Mouse (Mus musculus) G1E (cell line): ENCODE data around the gene Isca1. TPM values are rescaled to one million over a fixed set of nuclear protein-coding genes. Genes with fewer than 3 reads are reported as not detected.
A peak's percentile ranks its signal among the peaks of the same experiment; 100 is the strongest.

Experiments
- ATAC-seq: 2 replicates; pipeline ENCODE4 v1.8.0; 2016; ENCODE audit warnings: mild to moderate bottlenecking; ENCODE audit not compliant: insufficient number of reproducible peaks, poor library complexity, low FRiP score, severe bottlenecking; ENCODE audit errors: extremely low read depth
- DNase-seq: peaks from one replicate; pipeline ENCODE4 v3.0.0; 2012; ENCODE audit warnings: low spot score
- H3K27me3 ChIP-seq: 2 replicates; pipeline ENCODE4 v1.6.1; 2012; ENCODE audit warnings: mild to moderate bottlenecking, low read length, inconsistent platforms; ENCODE audit not compliant: insufficient read depth
- H3K36me3 ChIP-seq: replicated peaks from 2 replicates; pipeline ENCODE3; 2012; ENCODE audit warnings: mild to moderate bottlenecking, inconsistent platforms
- H3K4me1 ChIP-seq: 2 replicates; pipeline ENCODE4 v1.6.1; 2012; ENCODE audit warnings: low read depth, low read length, inconsistent platforms, mixed read lengths; ENCODE audit not compliant: insufficient read depth
- H3K4me3 ChIP-seq: 2 replicates; pipeline ENCODE4 v1.5.1; 2012; ENCODE audit warnings: low read depth, mild to moderate bottlenecking, inconsistent platforms, low read length, moderate library complexity, mixed read lengths
- H3K9me3 ChIP-seq: replicated peaks from 2 replicates; pipeline ENCODE4 v1.6.1; 2012; ENCODE audit warnings: inconsistent platforms
- CTCF ChIP-seq: IDR thresholded peaks from 2 replicates; pipeline ENCODE4 v1.5.1; 2012; ENCODE audit warnings: low read depth, low read length, inconsistent platforms, mixed read lengths
- GATA1 ChIP-seq: IDR thresholded peaks from 2 replicates; pipeline ENCODE4 v1.6.1; 2012; ENCODE audit warnings: borderline replicate concordance, low read length, inconsistent platforms, mixed read lengths
- GATA2 ChIP-seq: IDR thresholded peaks from 2 replicates; pipeline ENCODE4 v1.6.1; 2012; ENCODE audit warnings: low read depth, low read length, inconsistent platforms, borderline replicate concordance
- POLR2AphosphoS5 ChIP-seq: IDR thresholded peaks from 2 replicates; pipeline ENCODE4 v1.6.1; 2012; ENCODE audit warnings: low read depth, low read length, inconsistent platforms; ENCODE audit not compliant: insufficient replicate concordance
- TAL1 ChIP-seq: conservative IDR thresholded peaks from 2 replicates; pipeline ENCODE4 v1.6.1; 2012; ENCODE audit warnings: low read depth, low read length, inconsistent platforms, mixed read lengths
- polyA plus RNA-seq: library from polyadenylated mRNA; stranded (reverse); fragments of >175 nt; gene quantifications from 2 replicates; pipeline ENCODE4 v1.2.3, GENCODE M21; 2012
- total RNA-seq, 2 experiments: library from RNA; stranded (forward) in 1 of 2; stranded (reverse) in 1 of 2; fragments of 200-1000 nt in 1 of 2; fragments of >200 nt in 1 of 2; fragmentation: Nextera tagmentation in 1 of 2; gene quantifications; 2 replicates each; pipeline ENCODE4 v1.2.3; 2014 to 2017

Gene Isca1
- 242 and 309 TPM in 2 replicates for total RNA-seq (2014; fragmentation: Nextera tagmentation)
- 75.9 and 85.8 TPM in 2 replicates for total RNA-seq (2017)
- 57.0 and 69.2 TPM in 2 replicates for polyA plus RNA-seq

- DNase-seq = peak; percentile 93
- Histone ChIP-seq H3K4me3 (peak within 1 kb of the TSS; percentile 94), H3K27me3 (no peaks in the 10 kb centered on the region), H3K4me1 (peaks cover 66% of the 10 kb centered on the region), H3K9me3 (no peaks in the 10 kb centered on the region), H3K36me3 (peaks cover 60% of the 10 kb centered on the region)
- ATAC-seq = peak; percentile 82
- TF ChIP-seq TAL1 (no peak), POLR2AphosphoS5 (peak; percentile 75; the same call in 1 of the 2 replicates), CTCF (no peak), GATA2 (no peak), GATA1 (no peak)
These were observed at the start of gene Isca1 for GRCm38 (mm10) chr13:59769296-59770163. Gene Isca1 (minus strand): TSS chr13:59769810.

GRCm38 (mm10) chr13:59817352-59817751 is 47.7 kb upstream of the Isca1 start:
- no peak overlapping the region; the same call in 1 of the 2 replicates for H3K4me3 ChIP-seq
- H3K4me1 ChIP-seq = peaks cover 74% of the 10 kb centered on the region
- TF ChIP-seq POLR2AphosphoS5 (no peak), GATA1 (no peak), TAL1 (no peak), GATA2 (no peak), CTCF (no peak)
- ATAC-seq (no peak), DNase-seq (no peak)
- H3K9me3 ChIP-seq = no peaks in the 10 kb centered on the region
- peaks cover 74% of the 10 kb centered on the region for H3K36me3 ChIP-seq
- H3K27me3 ChIP-seq = no peaks in the 10 kb centered on the region

GRCm38 (mm10) chr13:59814109-59814591 is 44.5 kb upstream of the Isca1 start:
- ATAC-seq = peak; percentile 95
- peak; percentile 66 for DNase-seq
- Histone ChIP-seq H3K36me3 (peaks cover 92% of the 10 kb centered on the region), H3K4me1 (peaks cover 89% of the 10 kb centered on the region), H3K9me3 (no peaks in the 10 kb centered on the region), H3K27me3 (no peaks in the 10 kb centered on the region), H3K4me3 (peak overlapping the region; percentile 57; the same call in 1 of the 2 replicates)
- TF ChIP-seq TAL1 = peak; percentile 99
- 0 out of 2 replicates have a peak, but pooled peaks have one; percentile 67 for TF ChIP-seq GATA2
- TF ChIP-seq CTCF = no peak
- no peak for TF ChIP-seq GATA1
- TF ChIP-seq POLR2AphosphoS5 = no peak

- H3K36me3 ChIP-seq = peaks cover 93% of the 10 kb centered on the region
- H3K4me3 ChIP-seq = no peak overlapping the region
- H3K4me1 ChIP-seq = peaks cover 70% of the 10 kb centered on the region
- no peak for DNase-seq
- H3K27me3 ChIP-seq = no peaks in the 10 kb centered on the region
- ATAC-seq = no peak
- TF ChIP-seq POLR2AphosphoS5 (no peak), CTCF (no peak), GATA2 (no peak), GATA1 (no peak), TAL1 (no peak)
- no peaks in the 10 kb centered on the region for H3K9me3 ChIP-seq
These were observed 42.0 kb upstream of the Isca1 start for GRCm38 (mm10) chr13:59811581-59811980.

- H3K9me3 ChIP-seq = no peaks in the 10 kb centered on the region
- ATAC-seq (no peak), DNase-seq (no peak)
- H3K4me3 ChIP-seq = no peak overlapping the region
- no peaks in the 10 kb centered on the region for H3K27me3 ChIP-seq
- peaks cover 98% of the 10 kb centered on the region for H3K36me3 ChIP-seq
- peaks cover 51% of the 10 kb centered on the region for H3K4me1 ChIP-seq
- TF ChIP-seq GATA2 (no peak), GATA1 (no peak), POLR2AphosphoS5 (no peak), TAL1 (no peak), CTCF (no peak)
These were observed 31.4 kb upstream of the Isca1 start for GRCm38 (mm10) chr13:59801000-59801399.

GRCm38 (mm10) chr13:59800077-59800476 is 30.5 kb upstream of the Isca1 start:
- H3K4me1 ChIP-seq = peaks cover 60% of the 10 kb centered on the region
- H3K36me3 ChIP-seq = peaks cover 98% of the 10 kb centered on the region
- TF ChIP-seq GATA1 (no peak), CTCF (no peak), TAL1 (no peak), POLR2AphosphoS5 (no peak), GATA2 (no peak)
- no peak overlapping the region for H3K4me3 ChIP-seq
- ATAC-seq = no peak
- no peaks in the 10 kb centered on the region for H3K27me3 ChIP-seq
- H3K9me3 ChIP-seq = no peaks in the 10 kb centered on the region
- no peak for DNase-seq
